Mouse (Mus musculus): ENCODE measurements around the gene Pdgfc. TPM values are rescaled to one million over a fixed set of nuclear protein-coding genes. Genes with fewer than 3 reads are reported as not detected.

Gene Pdgfc
- polyA plus RNA-seq, 1 experiment from 2014 or later, result 6.6 TPM

DNA sequence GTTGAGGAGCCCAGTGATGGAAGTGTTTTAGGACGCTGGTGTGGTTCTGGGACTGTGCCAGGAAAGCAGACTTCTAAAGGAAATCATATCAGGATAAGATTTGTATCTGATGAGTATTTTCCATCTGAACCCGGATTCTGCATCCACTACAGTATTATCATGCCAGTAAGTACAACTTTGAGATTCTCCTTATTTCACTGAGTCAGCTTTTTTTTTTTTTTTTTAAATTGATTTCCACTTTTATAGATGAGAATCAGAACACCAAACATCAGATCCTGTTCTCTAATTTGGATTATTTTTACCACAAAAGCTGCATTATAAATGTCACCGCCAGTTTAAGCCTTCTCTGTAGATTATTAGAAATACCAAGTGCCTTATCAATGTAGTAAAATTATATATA lies 138.6 kb downstream of the Pdgfc start:
- H3K4me2 ChIP-seq, result no peak overlapping the region
- H3K36me3 ChIP-seq, result no peaks in the 10 kb centered on the region
- H3K9ac ChIP-seq, result no peak overlapping the region
- no peak overlapping the region for H3K4me3 ChIP-seq
- no peak overlapping the region for H3K27ac ChIP-seq (replicated peaks)
- 93% methylated on average over 3 of the region's 3 CpGs for WGBS
- no peak for ATAC-seq (ENCODE audit: low FRiP score, low read depth)
- H3K4me1 ChIP-seq (replicated peaks), result no peaks in the 10 kb centered on the region
- H3K27me3 ChIP-seq, result no peaks in the 10 kb centered on the region
- H3K9me3 ChIP-seq, result no peaks in the 10 kb centered on the region

DNA sequence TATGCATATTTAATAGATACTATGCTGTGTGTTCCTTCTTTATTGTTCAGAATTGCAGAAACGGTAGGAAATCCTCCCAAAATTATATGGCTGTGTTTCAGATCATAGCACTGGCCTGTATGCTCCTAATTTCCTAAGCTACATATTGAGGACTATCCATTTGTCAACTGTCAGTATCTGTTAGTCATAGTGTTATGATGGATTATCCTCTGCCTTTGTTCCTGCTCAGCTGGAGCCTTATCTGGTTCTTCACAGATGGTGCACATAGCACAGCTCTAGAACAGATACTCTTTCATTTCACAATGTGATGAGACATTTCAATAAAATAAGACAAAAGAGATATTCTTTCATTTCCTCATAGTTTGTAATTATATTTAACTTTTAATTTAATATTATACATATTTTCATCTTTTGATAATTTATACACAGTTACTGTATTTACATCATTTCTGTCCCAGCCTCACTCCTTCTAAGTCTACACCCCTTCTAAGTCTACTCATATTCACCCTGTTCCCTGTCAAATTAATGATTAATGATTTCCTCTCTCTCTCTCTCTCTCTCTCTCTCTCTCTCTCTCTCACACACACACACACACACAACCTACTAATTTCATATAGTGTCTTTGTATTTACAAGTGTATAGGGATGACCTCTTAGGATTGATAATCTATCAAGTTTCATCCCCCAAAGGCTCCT lies 145.2 kb downstream of the Pdgfc start:
- Histone ChIP-seq H3K27me3 (no peaks in the 10 kb centered on the region), H3K27ac (replicated peaks) (no peak overlapping the region), H3K4me2 (no peak overlapping the region), H3K4me1 (replicated peaks) (no peaks in the 10 kb centered on the region), H3K9me3 (no peaks in the 10 kb centered on the region), H3K36me3 (no peaks in the 10 kb centered on the region), H3K9ac (no peak overlapping the region), H3K4me3 (no peak overlapping the region)
- ATAC-seq (ENCODE audit: low FRiP score, low read depth), result peak; percentile 75; the same call in 1 of the 2 replicates
- 70% methylated on average over 1 of the region's 1 CpGs for WGBS

DNA sequence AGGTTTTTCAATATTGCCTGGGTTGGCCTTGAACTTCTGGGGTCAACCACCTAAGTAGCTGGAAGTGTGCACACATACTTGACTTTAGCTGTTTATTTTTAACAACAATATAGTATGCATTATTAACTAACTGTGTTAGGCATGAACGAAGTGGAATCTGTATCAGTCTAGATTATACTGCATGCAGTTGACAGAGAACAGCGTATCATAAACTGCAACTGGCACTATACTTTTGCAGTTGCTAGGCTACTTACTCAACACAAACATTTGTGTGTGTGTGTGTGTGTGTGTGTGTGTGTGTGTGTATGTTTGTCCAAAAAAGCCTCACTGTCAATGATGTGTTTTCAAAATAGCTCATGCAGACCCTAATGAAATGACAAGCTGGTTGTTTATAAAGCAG lies 160.7 kb downstream of the Pdgfc start:
- Histone ChIP-seq H3K9ac (no peak overlapping the region), H3K36me3 (no peaks in the 10 kb centered on the region), H3K4me1 (replicated peaks) (no peaks in the 10 kb centered on the region), H3K27me3 (no peaks in the 10 kb centered on the region), H3K4me3 (no peak overlapping the region), H3K9me3 (no peaks in the 10 kb centered on the region), H3K27ac (replicated peaks) (no peak overlapping the region), H3K4me2 (no peak overlapping the region)
- ATAC-seq (ENCODE audit: low FRiP score, low read depth), result no peak
- WGBS, result 64% methylated on average over 2 of the region's 2 CpGs

DNA sequence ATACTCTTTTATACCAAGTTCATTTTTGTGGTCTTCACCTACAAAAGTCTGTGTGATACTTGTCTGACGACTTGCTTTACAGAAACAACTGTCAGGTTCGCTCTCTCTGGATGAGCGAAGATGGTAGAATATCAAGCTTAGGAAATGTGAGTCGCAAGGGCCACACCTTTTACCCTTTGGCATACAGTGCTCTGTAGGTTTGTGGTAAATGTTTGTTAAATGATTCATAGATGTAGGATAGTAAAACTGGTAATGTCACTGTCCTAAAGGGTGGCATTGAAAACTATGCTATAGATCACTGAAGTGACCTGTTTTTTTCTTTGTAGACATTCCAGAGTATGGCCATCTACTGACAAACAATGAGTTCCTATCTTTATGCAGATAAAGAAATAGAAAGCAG lies 161.4 kb downstream of the Pdgfc start:
- no peak for ATAC-seq (ENCODE audit: low FRiP score, low read depth)
- Histone ChIP-seq H3K9me3 (no peaks in the 10 kb centered on the region), H3K27ac (replicated peaks) (no peak overlapping the region), H3K4me1 (replicated peaks) (no peaks in the 10 kb centered on the region), H3K4me2 (no peak overlapping the region), H3K36me3 (no peaks in the 10 kb centered on the region), H3K4me3 (no peak overlapping the region), H3K9ac (no peak overlapping the region), H3K27me3 (no peaks in the 10 kb centered on the region)
- WGBS, result 87% methylated on average over 4 of the region's 4 CpGs

DNA sequence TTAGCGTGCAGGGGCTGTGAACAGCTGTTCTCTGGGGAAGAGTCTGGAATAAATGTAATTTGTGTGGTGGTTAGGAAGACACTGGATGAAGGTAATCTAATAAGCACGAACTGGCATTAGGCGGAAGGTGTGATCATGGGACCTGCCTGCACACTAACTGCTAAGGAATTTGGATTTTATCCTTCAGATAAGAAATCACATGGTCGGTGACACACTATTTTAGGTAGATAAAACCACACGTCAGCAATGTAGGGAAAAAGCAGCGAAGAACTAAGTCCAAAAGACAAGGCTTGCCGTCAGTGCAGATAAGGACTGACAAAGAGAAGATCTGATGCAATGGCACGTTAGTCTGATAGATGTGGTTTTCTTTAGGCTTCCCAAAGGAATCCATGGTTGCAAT lies 164.4 kb downstream of the Pdgfc start:
- no peak overlapping the region for H3K4me2 ChIP-seq
- no peak overlapping the region for H3K4me3 ChIP-seq
- no peaks in the 10 kb centered on the region for H3K9me3 ChIP-seq
- 76% methylated on average over 8 of the region's 8 CpGs for WGBS
- ATAC-seq (ENCODE audit: low FRiP score, low read depth), result no peak
- no peaks in the 10 kb centered on the region for H3K36me3 ChIP-seq
- H3K27me3 ChIP-seq, result no peaks in the 10 kb centered on the region
- no peak overlapping the region for H3K9ac ChIP-seq
- H3K4me1 ChIP-seq (replicated peaks), result no peaks in the 10 kb centered on the region
- H3K27ac ChIP-seq (replicated peaks), result no peak overlapping the region

DNA sequence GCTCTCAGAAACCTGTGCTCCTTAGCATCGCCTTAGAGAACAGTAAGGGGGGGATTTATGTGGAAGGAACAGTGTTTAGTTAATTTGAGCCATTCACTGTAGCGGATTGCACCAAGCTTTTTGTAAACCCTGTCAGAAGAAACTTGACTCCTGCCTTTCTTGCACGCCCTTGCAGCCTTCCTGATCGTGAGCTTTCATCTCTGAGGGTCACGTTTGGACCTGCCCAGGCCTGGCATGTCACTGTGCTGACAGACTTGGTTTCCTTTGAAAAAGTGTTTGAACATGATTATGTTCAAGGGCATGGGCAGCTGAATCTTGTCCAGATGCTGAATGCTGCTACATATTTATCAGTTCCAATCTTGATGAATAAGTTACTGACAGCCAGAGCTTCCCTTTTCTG lies 169.0 kb downstream of the Pdgfc start:
- Histone ChIP-seq H3K4me3 (no peak overlapping the region), H3K36me3 (no peaks in the 10 kb centered on the region), H3K9ac (no peak overlapping the region), H3K27me3 (no peaks in the 10 kb centered on the region), H3K4me1 (replicated peaks) (no peaks in the 10 kb centered on the region), H3K9me3 (no peaks in the 10 kb centered on the region), H3K4me2 (no peak overlapping the region), H3K27ac (replicated peaks) (no peak overlapping the region)
- no peak for ATAC-seq (ENCODE audit: low FRiP score, low read depth)
- WGBS, result 51% methylated on average over 5 of the region's 5 CpGs

DNA sequence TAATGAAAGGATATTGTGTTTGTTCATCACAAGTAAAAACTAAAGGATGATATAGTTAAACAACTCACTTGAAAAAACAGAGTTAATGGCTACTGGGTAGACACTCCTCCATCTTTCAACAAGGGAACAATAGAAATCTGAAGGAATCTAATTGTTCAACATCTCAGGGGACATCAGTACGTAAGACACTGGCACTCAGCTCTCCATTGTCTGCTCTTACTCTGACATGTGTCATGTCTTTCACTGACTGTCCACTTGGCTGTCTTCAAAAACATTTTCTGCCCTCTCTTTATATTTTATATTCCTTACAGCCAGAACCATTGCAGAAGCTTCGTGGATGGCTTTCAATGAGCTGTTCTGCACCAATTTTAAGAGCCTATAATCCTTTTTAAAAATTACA lies 172.0 kb downstream of the Pdgfc start:
- Histone ChIP-seq H3K27me3 (no peaks in the 10 kb centered on the region), H3K4me3 (no peak overlapping the region), H3K36me3 (no peaks in the 10 kb centered on the region), H3K9me3 (no peaks in the 10 kb centered on the region), H3K9ac (no peak overlapping the region), H3K27ac (replicated peaks) (no peak overlapping the region), H3K4me1 (replicated peaks) (no peaks in the 10 kb centered on the region), H3K4me2 (no peak overlapping the region)
- ATAC-seq (ENCODE audit: low FRiP score, low read depth), result no peak
- WGBS, result 41% methylated on average over 2 of the region's 2 CpGs

DNA sequence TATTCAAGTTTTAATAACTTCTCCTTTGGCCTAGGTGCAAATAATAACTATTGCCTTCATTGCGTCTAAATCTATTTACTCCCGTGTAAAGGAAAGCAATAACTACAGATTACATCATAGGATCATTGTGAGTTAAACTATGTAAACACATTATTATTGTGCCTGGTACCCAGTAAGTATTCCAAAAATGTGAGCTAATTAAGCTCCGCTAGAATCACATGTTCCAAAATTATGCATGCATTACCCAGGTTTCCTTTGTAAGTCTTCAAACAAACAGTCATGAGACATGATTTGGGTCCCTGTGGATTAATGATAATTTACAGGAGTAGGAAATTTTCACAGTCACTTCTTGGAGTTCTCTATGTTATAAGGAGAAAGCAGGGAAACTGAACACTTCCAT lies 174.9 kb downstream of the Pdgfc start:
- no peak overlapping the region for H3K9ac ChIP-seq
- H3K4me3 ChIP-seq, result no peak overlapping the region
- H3K27me3 ChIP-seq, result no peaks in the 10 kb centered on the region
- no peaks in the 10 kb centered on the region for H3K4me1 ChIP-seq (replicated peaks)
- no peaks in the 10 kb centered on the region for H3K36me3 ChIP-seq
- H3K9me3 ChIP-seq, result no peaks in the 10 kb centered on the region
- WGBS, result 79% methylated on average over 3 of the region's 3 CpGs
- no peak for ATAC-seq (ENCODE audit: low FRiP score, low read depth)
- H3K27ac ChIP-seq (replicated peaks), result no peak overlapping the region
- H3K4me2 ChIP-seq, result no peak overlapping the region

DNA sequence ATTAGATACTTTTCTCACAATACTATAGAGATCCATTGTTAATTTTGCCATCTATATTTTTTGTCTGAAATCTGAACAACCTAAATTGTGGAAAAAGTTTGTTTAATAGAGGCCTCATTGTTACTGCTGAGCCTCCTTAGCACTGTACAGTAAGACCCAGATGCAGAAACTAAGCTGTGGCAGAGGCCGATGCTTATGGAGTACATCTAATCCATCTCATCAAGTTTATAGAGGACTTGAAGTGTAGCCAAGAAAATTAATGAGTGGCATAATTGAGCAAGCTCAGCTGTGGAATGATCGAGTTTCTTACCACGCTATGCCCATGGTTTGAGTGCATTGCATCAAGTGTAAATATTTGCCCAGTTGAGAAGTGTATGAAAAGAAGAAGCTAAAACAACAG lies 175.4 kb downstream of the Pdgfc start:
- Histone ChIP-seq H3K36me3 (no peaks in the 10 kb centered on the region), H3K9me3 (no peaks in the 10 kb centered on the region), H3K27me3 (no peaks in the 10 kb centered on the region), H3K27ac (replicated peaks) (no peak overlapping the region), H3K4me2 (no peak overlapping the region), H3K4me1 (replicated peaks) (no peaks in the 10 kb centered on the region), H3K4me3 (no peak overlapping the region), H3K9ac (no peak overlapping the region)
- ATAC-seq (ENCODE audit: low FRiP score, low read depth), result no peak
- 59% methylated on average over 3 of the region's 3 CpGs for WGBS

DNA sequence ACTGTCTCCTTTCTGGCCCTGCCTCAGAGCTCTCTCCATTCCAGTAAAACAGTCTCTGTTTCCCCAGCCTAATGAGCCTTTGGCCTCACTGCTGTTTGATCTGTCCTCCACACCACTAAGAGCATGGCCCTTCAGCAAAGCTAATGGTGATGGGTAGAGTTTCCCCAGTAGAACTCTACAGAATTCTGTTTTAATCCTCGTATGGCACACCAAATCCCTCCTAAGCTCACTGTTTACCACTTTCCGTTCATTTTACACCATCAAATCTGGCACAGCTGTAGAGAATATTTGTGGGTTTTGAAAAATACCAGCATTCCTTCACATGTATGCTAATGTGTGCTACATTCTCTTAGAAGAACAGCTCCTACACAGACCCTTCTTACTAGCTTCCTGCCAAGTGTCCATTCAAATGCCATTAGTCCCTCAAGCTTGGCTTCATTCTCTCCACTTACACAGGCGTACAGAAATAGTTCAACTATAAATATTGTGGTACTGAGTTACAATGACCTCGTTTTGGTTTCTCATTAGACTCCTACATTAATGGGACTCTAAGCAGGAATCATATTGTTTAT lies 179.4 kb downstream of the Pdgfc start:
- no peaks in the 10 kb centered on the region for H3K27me3 ChIP-seq
- H3K9ac ChIP-seq, result no peak overlapping the region
- WGBS, result 65% methylated on average over 4 of the region's 4 CpGs
- H3K27ac ChIP-seq (replicated peaks), result no peak overlapping the region
- H3K4me1 ChIP-seq (replicated peaks), result no peaks in the 10 kb centered on the region
- H3K36me3 ChIP-seq, result no peaks in the 10 kb centered on the region
- ATAC-seq (ENCODE audit: low FRiP score, low read depth), result no peak
- no peak overlapping the region for H3K4me3 ChIP-seq
- no peaks in the 10 kb centered on the region for H3K9me3 ChIP-seq
- no peak overlapping the region for H3K4me2 ChIP-seq

DNA sequence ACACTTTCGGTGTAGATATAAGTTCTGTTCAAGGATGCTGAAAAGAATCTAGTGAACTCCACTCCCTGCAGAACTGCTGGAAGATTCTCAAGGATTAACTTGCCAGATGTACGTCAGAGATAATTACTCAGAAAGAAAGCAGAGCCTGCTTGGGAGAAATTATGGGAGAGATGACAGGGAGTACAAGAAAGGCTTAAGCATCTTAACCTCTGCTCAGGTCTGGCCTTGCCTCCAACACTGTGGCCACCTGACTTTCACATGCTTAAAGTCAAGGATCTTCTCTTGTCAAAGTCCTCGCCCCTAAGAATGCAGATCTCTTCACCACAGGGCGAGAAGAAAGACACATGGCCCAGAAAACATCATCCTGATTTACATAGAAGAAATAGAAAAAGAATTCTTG lies 185.5 kb downstream of the Pdgfc start:
- no peak overlapping the region for H3K4me3 ChIP-seq
- no peaks in the 10 kb centered on the region for H3K9me3 ChIP-seq
- H3K27ac ChIP-seq (replicated peaks), result no peak overlapping the region
- ATAC-seq (ENCODE audit: low FRiP score, low read depth), result no peak
- no peaks in the 10 kb centered on the region for H3K4me1 ChIP-seq (replicated peaks)
- H3K27me3 ChIP-seq, result no peaks in the 10 kb centered on the region
- H3K9ac ChIP-seq, result no peak overlapping the region
- H3K36me3 ChIP-seq, result no peaks in the 10 kb centered on the region
- WGBS, result 80% methylated on average over 4 of the region's 4 CpGs
- H3K4me2 ChIP-seq, result no peak overlapping the region

DNA sequence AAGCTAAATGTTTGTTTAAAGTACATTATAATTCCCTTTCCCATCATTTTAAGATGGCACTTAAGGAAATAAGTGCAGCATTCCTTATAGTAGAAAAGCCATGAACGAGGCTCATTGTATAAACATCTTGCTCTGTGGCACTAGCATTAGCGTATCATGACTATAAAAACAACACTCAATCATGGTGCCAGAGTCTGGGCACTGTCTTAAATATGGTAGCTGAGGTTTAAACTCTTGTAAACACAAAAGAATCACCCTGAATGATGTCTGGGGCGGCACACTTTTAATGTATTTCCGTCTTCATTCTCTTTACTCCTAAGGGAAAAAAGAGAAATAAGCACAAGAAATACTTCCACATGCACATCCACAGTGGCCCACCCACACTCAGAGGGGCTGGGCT lies 192.1 kb downstream of the Pdgfc start:
- no peaks in the 10 kb centered on the region for H3K27me3 ChIP-seq

More for the DNA sequence above, 192.1 kb downstream of the Pdgfc start:
- Histone ChIP-seq H3K4me3 (no peak overlapping the region), H3K4me1 (replicated peaks) (no peaks in the 10 kb centered on the region), H3K36me3 (no peaks in the 10 kb centered on the region), H3K9ac (no peak overlapping the region), H3K9me3 (no peaks in the 10 kb centered on the region), H3K4me2 (no peak overlapping the region), H3K27ac (replicated peaks) (no peak overlapping the region)
- WGBS, result 40% methylated on average over 4 of the region's 4 CpGs
- no peak for ATAC-seq (ENCODE audit: low FRiP score, low read depth)

Measured in hindbrain, embryonic 15.5 days (tissue).